Mouse (Mus musculus): ENCODE results near the gene Dars2. TPM values are rescaled to one million over a fixed set of nuclear protein-coding genes. Genes with fewer than 3 reads are reported as not detected.
A peak's percentile ranks its signal among the peaks of the same experiment; 100 is the strongest.

The Dars2 gene
- polyA plus RNA-seq, 1 experiment from 2014 or later = 57.3 TPM

GRCm38 (mm10) chr1:161040855-161041254 lies 29.6 kb downstream of the Dars2 start:
- Histone ChIP-seq H3K4me1 (no peaks in the 10 kb centered on the region), H3K27ac (no peak overlapping the region), H3K9me3 (no peaks in the 10 kb centered on the region), H3K27me3 (ENCODE audit: insufficient read depth, poor library complexity, severe bottlenecking) (no peaks in the 10 kb centered on the region), H3K4me3 (no peak overlapping the region), H3K36me3 (peaks cover 61% of the 10 kb centered on the region)
- DNase-seq (ENCODE audit: low spot score) = no peak

- WGBS = 47% methylated on average over 1 of the region's 1 CpGs
- no peak for DNase-seq (ENCODE audit: low spot score)
- H3K9me3 ChIP-seq = no peaks in the 10 kb centered on the region
- H3K27me3 ChIP-seq (ENCODE audit: insufficient read depth, poor library complexity, severe bottlenecking) = no peaks in the 10 kb centered on the region
- H3K27ac ChIP-seq = no peak overlapping the region
- H3K4me1 ChIP-seq = no peaks in the 10 kb centered on the region
- H3K36me3 ChIP-seq = peaks cover 60% of the 10 kb centered on the region
- no peak overlapping the region for H3K4me3 ChIP-seq
Measured at GRCm38 (mm10) chr1:161040426-161040770, 30.1 kb downstream of the Dars2 start.

GRCm38 (mm10) chr1:161039741-161040425 lies 30.6 kb downstream of the Dars2 start:
- Histone ChIP-seq H3K9me3 (no peaks in the 10 kb centered on the region), H3K27me3 (ENCODE audit: insufficient read depth, poor library complexity, severe bottlenecking) (no peaks in the 10 kb centered on the region), H3K36me3 (peaks cover 55% of the 10 kb centered on the region), H3K4me1 (no peaks in the 10 kb centered on the region), H3K27ac (peak overlapping the region; percentile 53; the same call in 1 of the 2 replicates), H3K4me3 (no peak overlapping the region)
- DNase-seq (ENCODE audit: low spot score) = peak; percentile 80
- 14% methylated on average over 3 of the region's 3 CpGs for WGBS

GRCm38 (mm10) chr1:161038968-161039721 lies 31.3 kb downstream of the Dars2 start:
- Histone ChIP-seq H3K36me3 (peaks cover 48% of the 10 kb centered on the region), H3K4me1 (no peaks in the 10 kb centered on the region), H3K4me3 (no peak overlapping the region), H3K9me3 (no peaks in the 10 kb centered on the region), H3K27me3 (ENCODE audit: insufficient read depth, poor library complexity, severe bottlenecking) (no peaks in the 10 kb centered on the region), H3K27ac (no peak overlapping the region)
- no peak for DNase-seq (ENCODE audit: low spot score)
- 14% methylated on average over 3 of the region's 3 CpGs for WGBS

GRCm38 (mm10) chr1:161038004-161038403 lies 32.5 kb downstream of the Dars2 start:
- H3K4me3 ChIP-seq = peak overlapping the region; percentile 80
- H3K36me3 ChIP-seq = peaks cover 46% of the 10 kb centered on the region
- peaks cover 4% of the 10 kb centered on the region; the same call in 1 of the 2 replicates for H3K4me1 ChIP-seq
- H3K9me3 ChIP-seq = no peaks in the 10 kb centered on the region
- H3K27ac ChIP-seq = no peak overlapping the region; the same call in 1 of the 2 replicates
- no peaks in the 10 kb centered on the region for H3K27me3 ChIP-seq (ENCODE audit: insufficient read depth, poor library complexity, severe bottlenecking)
- WGBS = 57% methylated on average over 3 of the region's 3 CpGs
- DNase-seq (ENCODE audit: low spot score) = no peak

GRCm38 (mm10) chr1:161037599-161037998 lies 32.9 kb downstream of the Dars2 start:
- Histone ChIP-seq H3K27ac (peak overlapping the region; percentile 98; the same call in 1 of the 2 replicates), H3K4me1 (peaks cover 4% of the 10 kb centered on the region; the same call in 1 of the 2 replicates), H3K27me3 (ENCODE audit: insufficient read depth, poor library complexity, severe bottlenecking) (no peaks in the 10 kb centered on the region), H3K36me3 (peaks cover 46% of the 10 kb centered on the region), H3K9me3 (no peaks in the 10 kb centered on the region), H3K4me3 (peak overlapping the region; percentile 80)
- 34% methylated on average over 3 of the region's 3 CpGs for WGBS
- no peak for DNase-seq (ENCODE audit: low spot score)

- DNase-seq (ENCODE audit: low spot score) = no peak
- 4% methylated on average over 1 of the region's 1 CpGs for WGBS
- no peaks in the 10 kb centered on the region for H3K27me3 ChIP-seq (ENCODE audit: insufficient read depth, poor library complexity, severe bottlenecking)
- peaks cover 48% of the 10 kb centered on the region for H3K36me3 ChIP-seq
- no peaks in the 10 kb centered on the region for H3K9me3 ChIP-seq
- peak overlapping the region; percentile 98 for H3K27ac ChIP-seq
- peaks cover 4% of the 10 kb centered on the region; the same call in 1 of the 2 replicates for H3K4me1 ChIP-seq
- peak overlapping the region; percentile 80 for H3K4me3 ChIP-seq
Measured at GRCm38 (mm10) chr1:161037026-161037425, 33.4 kb downstream of the Dars2 start.

GRCm38 (mm10) chr1:161036411-161036841 lies 34.0 kb downstream of the Dars2 start:
- no peak for DNase-seq (ENCODE audit: low spot score)
- Histone ChIP-seq H3K4me3 (peak overlapping the region; percentile 80), H3K27ac (peak overlapping the region; percentile 98), H3K9me3 (no peaks in the 10 kb centered on the region), H3K27me3 (ENCODE audit: insufficient read depth, poor library complexity, severe bottlenecking) (no peaks in the 10 kb centered on the region), H3K36me3 (peaks cover 50% of the 10 kb centered on the region), H3K4me1 (peaks cover 4% of the 10 kb centered on the region; the same call in 1 of the 2 replicates)
- 3% methylated on average over 5 of the region's 5 CpGs for WGBS

GRCm38 (mm10) chr1:161035786-161036404 lies 34.6 kb downstream of the Dars2 start:
- H3K27ac ChIP-seq = peak overlapping the region; percentile 98
- H3K4me3 ChIP-seq = peak overlapping the region; percentile 80
- WGBS = 1% methylated on average over 6 of the region's 6 CpGs
- no peak for DNase-seq (ENCODE audit: low spot score)
- H3K9me3 ChIP-seq = no peaks in the 10 kb centered on the region
- H3K36me3 ChIP-seq = peaks cover 55% of the 10 kb centered on the region
- H3K27me3 ChIP-seq (ENCODE audit: insufficient read depth, poor library complexity, severe bottlenecking) = no peaks in the 10 kb centered on the region
- H3K4me1 ChIP-seq = peaks cover 4% of the 10 kb centered on the region; the same call in 1 of the 2 replicates

GRCm38 (mm10) chr1:161035281-161035785 lies 35.1 kb downstream of the Dars2 start:
- DNase-seq (ENCODE audit: low spot score) = no peak
- Histone ChIP-seq H3K4me3 (peak overlapping the region; percentile 80), H3K27ac (peak overlapping the region; percentile 98), H3K9me3 (no peaks in the 10 kb centered on the region), H3K27me3 (ENCODE audit: insufficient read depth, poor library complexity, severe bottlenecking) (no peaks in the 10 kb centered on the region), H3K4me1 (peaks cover 4% of the 10 kb centered on the region; the same call in 1 of the 2 replicates), H3K36me3 (peaks cover 61% of the 10 kb centered on the region)
- under 1% methylated on average over 14 of the region's 14 CpGs for WGBS

- Histone ChIP-seq H3K27me3 (ENCODE audit: insufficient read depth, poor library complexity, severe bottlenecking) (no peaks in the 10 kb centered on the region), H3K4me1 (peaks cover 4% of the 10 kb centered on the region; the same call in 1 of the 2 replicates), H3K36me3 (peaks cover 66% of the 10 kb centered on the region), H3K9me3 (no peaks in the 10 kb centered on the region), H3K4me3 (peak within 1 kb of the TSS; percentile 80), H3K27ac (peak within 1 kb of the TSS; percentile 98)
- WGBS = under 1% methylated on average over 76 of the region's 76 CpGs
- peak; percentile 100 for DNase-seq (ENCODE audit: low spot score)
Measured at GRCm38 (mm10) chr1:161034435-161035280, 35.8 kb downstream of the Dars2 start, which contains the start of gene Zbtb37. Gene Zbtb37 (minus strand): TSS chr1:161034849.

- Histone ChIP-seq H3K27me3 (ENCODE audit: insufficient read depth, poor library complexity, severe bottlenecking) (no peaks in the 10 kb centered on the region), H3K4me1 (peaks cover 4% of the 10 kb centered on the region; the same call in 1 of the 2 replicates), H3K9me3 (no peaks in the 10 kb centered on the region), H3K27ac (peak overlapping the region; percentile 98), H3K36me3 (peaks cover 69% of the 10 kb centered on the region), H3K4me3 (peak overlapping the region; percentile 80)
- 1% methylated on average over 21 of the region's 21 CpGs for WGBS
- no peak for DNase-seq (ENCODE audit: low spot score)
Measured at GRCm38 (mm10) chr1:161033856-161034434, 36.5 kb downstream of the Dars2 start.
